Mouse (Mus musculus): ENCODE measurements around the gene Nrip1. TPM values are rescaled to one million over a fixed set of nuclear protein-coding genes. Genes with fewer than 3 reads are reported as not detected.

The Nrip1 gene
- total and polyA plus RNA-seq, 2 experiments from 2014 or later, result 26.5 to 30.0 TPM

DNA sequence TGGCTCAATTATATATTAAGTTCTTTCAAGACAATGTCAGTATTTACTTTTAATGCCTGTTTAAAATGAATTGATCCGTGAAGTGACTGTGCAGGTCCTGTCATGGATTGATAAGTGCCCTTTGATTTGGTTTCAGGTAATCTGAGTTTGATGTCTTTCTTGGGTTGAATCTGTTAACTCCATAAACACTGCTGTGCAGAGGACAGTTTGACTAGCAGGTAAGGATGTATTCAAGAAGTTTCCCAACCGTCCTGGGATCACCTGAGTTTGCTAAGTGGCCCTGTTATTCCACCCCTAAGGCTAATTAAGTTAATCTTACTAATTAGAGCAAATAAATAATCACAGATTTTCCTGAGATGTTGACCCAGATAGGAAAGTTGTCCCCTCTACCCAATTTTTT is 84.1 kb downstream of the Nrip1 start:
- no peak overlapping the region for H3K27ac ChIP-seq
- no peak overlapping the region for H3K4me3 ChIP-seq (ENCODE audit: low read length)
- H3K9ac ChIP-seq (replicated peaks; ENCODE audit: low read length), result no peak overlapping the region
- no peak for TF ChIP-seq CTCF (IDR thresholded peaks at IDR 0.05; ENCODE audit: low read depth)
- no peaks in the 10 kb centered on the region for H3K4me1 ChIP-seq (ENCODE audit: insufficient read depth, low read length)
- no peaks in the 10 kb centered on the region for H3K9me3 ChIP-seq (ENCODE audit: low read length)
- H3K4me2 ChIP-seq (ENCODE audit: low read depth, low read length), result no peak overlapping the region
- WGBS, result 92% methylated on average over 2 of the region's 2 CpGs
- H3K27me3 ChIP-seq (ENCODE audit: insufficient read depth, low read length), result no peaks in the 10 kb centered on the region
- peaks cover 26% of the 10 kb centered on the region; the same call in 1 of the 2 replicates for H3K36me3 ChIP-seq (ENCODE audit: insufficient read depth, low read length)
- DNase-seq (ENCODE audit: low spot score), result no peak
- ATAC-seq, result no peak

DNA sequence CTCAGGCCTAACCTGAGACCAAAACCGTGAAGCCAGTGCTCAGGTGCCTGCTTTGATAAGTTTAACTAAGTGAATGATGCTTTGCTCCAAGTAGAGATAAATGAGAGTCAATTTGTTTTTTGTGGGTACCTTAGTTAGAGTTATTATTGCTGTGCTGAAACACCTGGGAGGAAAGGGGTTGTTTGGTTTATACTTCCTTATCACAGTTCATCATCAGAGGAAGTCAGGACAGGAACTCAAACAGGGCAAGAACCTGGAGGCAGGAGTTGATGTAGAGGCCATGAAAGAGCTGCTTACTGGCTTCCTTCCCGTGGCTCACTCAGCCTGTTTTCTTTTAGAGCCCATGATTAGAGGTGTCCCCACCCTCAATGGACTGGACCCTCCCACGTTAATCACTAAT is 89.8 kb downstream of the Nrip1 start:
- Histone ChIP-seq H3K27ac (no peak overlapping the region), H3K4me3 (ENCODE audit: low read length) (no peak overlapping the region), H3K4me2 (ENCODE audit: low read depth, low read length) (no peak overlapping the region), H3K9ac (replicated peaks; ENCODE audit: low read length) (no peak overlapping the region), H3K4me1 (ENCODE audit: insufficient read depth, low read length) (no peaks in the 10 kb centered on the region), H3K9me3 (ENCODE audit: low read length) (no peaks in the 10 kb centered on the region), H3K27me3 (ENCODE audit: insufficient read depth, low read length) (no peaks in the 10 kb centered on the region), H3K36me3 (ENCODE audit: insufficient read depth, low read length) (no peaks in the 10 kb centered on the region)
- DNase-seq (ENCODE audit: low spot score) (no peak), ATAC-seq (no peak)
- WGBS, result 73% methylated on average over 3 of the region's 3 CpGs
- TF ChIP-seq CTCF (IDR thresholded peaks at IDR 0.05; ENCODE audit: low read depth), result no peak

DNA sequence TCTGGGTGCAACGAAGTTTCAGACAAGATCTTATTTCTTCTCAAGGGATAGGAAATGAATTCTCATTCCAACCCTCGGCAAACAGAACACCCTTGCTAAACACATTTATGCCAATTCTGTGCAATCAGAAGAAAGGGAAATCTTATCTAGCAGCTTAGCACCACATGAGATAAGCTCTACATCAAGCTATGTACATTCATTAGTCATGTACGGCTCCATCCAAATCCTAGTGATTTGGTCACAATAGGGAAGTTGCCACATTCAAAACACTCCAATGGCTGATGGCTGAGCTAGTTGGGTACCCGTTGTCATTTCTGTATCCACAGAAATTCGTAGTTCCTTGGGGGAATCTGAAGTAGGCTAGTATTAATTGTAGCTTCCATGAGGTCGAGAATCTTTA is 91.8 kb downstream of the Nrip1 start:
- Histone ChIP-seq H3K4me1 (ENCODE audit: insufficient read depth, low read length) (no peaks in the 10 kb centered on the region), H3K27ac (no peak overlapping the region), H3K4me2 (ENCODE audit: low read depth, low read length) (no peak overlapping the region), H3K9me3 (ENCODE audit: low read length) (no peaks in the 10 kb centered on the region), H3K27me3 (ENCODE audit: insufficient read depth, low read length) (no peaks in the 10 kb centered on the region), H3K4me3 (ENCODE audit: low read length) (no peak overlapping the region), H3K36me3 (ENCODE audit: insufficient read depth, low read length) (no peaks in the 10 kb centered on the region), H3K9ac (replicated peaks; ENCODE audit: low read length) (no peak overlapping the region)
- no peak for TF ChIP-seq CTCF (IDR thresholded peaks at IDR 0.05; ENCODE audit: low read depth)
- ATAC-seq (no peak), DNase-seq (ENCODE audit: low spot score) (no peak)
- WGBS, result 86% methylated on average over 6 of the region's 6 CpGs

DNA sequence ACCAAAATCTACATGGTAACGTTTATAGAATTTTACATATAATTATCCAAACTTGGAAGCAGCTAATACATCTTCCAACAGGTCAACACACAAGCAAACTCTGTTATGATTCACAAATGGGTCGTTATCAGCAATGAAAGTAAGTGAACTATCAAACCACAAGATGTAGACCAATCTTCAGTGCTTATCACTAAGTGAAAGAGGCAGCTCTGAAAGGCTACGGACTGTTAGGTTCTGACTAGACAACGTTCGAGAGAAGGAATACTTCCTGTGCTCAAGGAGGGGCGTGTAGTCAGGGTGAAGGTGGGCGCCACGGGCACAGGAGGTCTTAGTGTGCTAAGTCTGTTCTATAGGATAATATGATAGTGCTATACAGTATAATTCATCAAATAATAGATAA is 93.3 kb downstream of the Nrip1 start:
- ATAC-seq (no peak), DNase-seq (ENCODE audit: low spot score) (no peak)
- no peak for TF ChIP-seq CTCF (IDR thresholded peaks at IDR 0.05; ENCODE audit: low read depth)
- H3K27me3 ChIP-seq (ENCODE audit: insufficient read depth, low read length), result no peaks in the 10 kb centered on the region
- no peak overlapping the region for H3K4me3 ChIP-seq (ENCODE audit: low read length)
- H3K9ac ChIP-seq (replicated peaks; ENCODE audit: low read length), result no peak overlapping the region
- H3K27ac ChIP-seq, result no peak overlapping the region
- 88% methylated on average over 8 of the region's 8 CpGs for WGBS
- H3K4me2 ChIP-seq (ENCODE audit: low read depth, low read length), result no peak overlapping the region
- no peaks in the 10 kb centered on the region for H3K36me3 ChIP-seq (ENCODE audit: insufficient read depth, low read length)
- H3K9me3 ChIP-seq (ENCODE audit: low read length), result no peaks in the 10 kb centered on the region
- no peaks in the 10 kb centered on the region for H3K4me1 ChIP-seq (ENCODE audit: insufficient read depth, low read length)

DNA sequence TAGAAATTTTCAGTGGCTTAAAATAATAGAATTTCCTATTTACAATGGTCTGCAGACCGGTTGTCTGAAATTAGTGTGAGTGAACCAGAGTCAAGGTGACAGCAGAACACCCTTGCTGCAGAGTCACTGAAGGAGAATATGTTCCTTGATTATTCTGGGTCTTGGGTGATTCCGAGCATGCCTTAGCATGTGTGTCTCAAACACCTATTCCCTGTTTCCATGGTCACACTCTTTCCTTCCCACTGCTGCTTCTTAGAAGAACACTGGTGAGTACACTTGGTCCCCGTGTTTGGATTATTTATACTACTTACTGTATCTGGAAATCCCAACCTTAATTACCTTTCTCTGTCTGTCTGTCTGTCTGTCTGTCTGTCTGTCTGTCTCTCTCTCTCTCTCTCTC is 97.4 kb downstream of the Nrip1 start:
- no peak for TF ChIP-seq CTCF (IDR thresholded peaks at IDR 0.05; ENCODE audit: low read depth)
- Histone ChIP-seq H3K4me1 (ENCODE audit: insufficient read depth, low read length) (no peaks in the 10 kb centered on the region), H3K27ac (no peak overlapping the region), H3K27me3 (ENCODE audit: insufficient read depth, low read length) (no peaks in the 10 kb centered on the region), H3K9ac (replicated peaks; ENCODE audit: low read length) (no peak overlapping the region), H3K4me2 (ENCODE audit: low read depth, low read length) (no peak overlapping the region), H3K9me3 (ENCODE audit: low read length) (no peaks in the 10 kb centered on the region), H3K4me3 (ENCODE audit: low read length) (no peak overlapping the region), H3K36me3 (ENCODE audit: insufficient read depth, low read length) (no peaks in the 10 kb centered on the region)
- 91% methylated on average over 3 of the region's 3 CpGs for WGBS
- DNase-seq (ENCODE audit: low spot score), result no peak
- no peak for ATAC-seq

DNA sequence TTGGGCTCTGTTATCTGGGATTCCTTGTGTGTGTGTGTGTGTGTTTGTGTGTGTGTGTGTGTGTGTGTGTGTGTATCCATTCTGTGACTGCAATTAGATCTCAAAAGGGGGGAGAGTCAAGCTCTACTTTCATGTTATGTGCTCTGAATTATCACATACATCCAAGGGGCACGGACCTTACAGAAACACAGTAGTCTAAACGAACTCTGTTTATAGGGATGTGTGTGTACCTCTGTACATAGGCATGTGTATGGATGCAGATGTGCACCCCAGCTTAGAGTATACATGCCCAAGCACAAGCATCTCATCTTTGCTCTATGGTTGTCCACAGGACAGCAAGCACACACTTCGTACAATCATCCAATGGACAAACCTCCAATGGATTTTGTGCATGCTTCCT is 98.0 kb downstream of the Nrip1 start:
- Histone ChIP-seq H3K9ac (replicated peaks; ENCODE audit: low read length) (no peak overlapping the region), H3K27me3 (ENCODE audit: insufficient read depth, low read length) (no peaks in the 10 kb centered on the region), H3K9me3 (ENCODE audit: low read length) (no peaks in the 10 kb centered on the region), H3K4me2 (ENCODE audit: low read depth, low read length) (no peak overlapping the region), H3K36me3 (ENCODE audit: insufficient read depth, low read length) (no peaks in the 10 kb centered on the region), H3K4me3 (ENCODE audit: low read length) (no peak overlapping the region), H3K4me1 (ENCODE audit: insufficient read depth, low read length) (no peaks in the 10 kb centered on the region), H3K27ac (no peak overlapping the region)
- WGBS, result 90% methylated on average over 3 of the region's 3 CpGs
- DNase-seq (ENCODE audit: low spot score), result no peak
- TF ChIP-seq CTCF (IDR thresholded peaks at IDR 0.05; ENCODE audit: low read depth), result no peak
- ATAC-seq, result no peak

DNA sequence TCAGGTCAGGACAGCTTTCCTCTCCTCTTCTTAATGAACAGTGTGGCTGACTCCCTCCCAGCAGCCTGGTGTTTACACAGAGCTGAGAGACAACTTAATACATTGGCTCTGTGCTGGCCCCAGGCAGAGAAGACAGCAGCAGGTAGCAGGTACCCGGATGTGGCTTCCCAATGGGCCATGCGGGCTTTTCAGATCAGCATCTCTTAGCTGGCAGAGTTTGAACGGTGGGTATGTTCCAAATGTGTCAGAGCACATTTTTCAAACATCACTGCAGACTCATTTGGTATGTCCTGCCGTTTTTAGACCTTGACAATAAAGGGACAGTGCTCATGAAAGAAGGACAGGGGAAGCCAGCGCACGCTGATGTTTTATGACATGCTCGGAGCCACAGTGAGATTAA is 98.5 kb downstream of the Nrip1 start:
- Histone ChIP-seq H3K4me3 (ENCODE audit: low read length) (no peak overlapping the region), H3K27me3 (ENCODE audit: insufficient read depth, low read length) (no peaks in the 10 kb centered on the region), H3K36me3 (ENCODE audit: insufficient read depth, low read length) (no peaks in the 10 kb centered on the region), H3K4me1 (ENCODE audit: insufficient read depth, low read length) (no peaks in the 10 kb centered on the region), H3K27ac (no peak overlapping the region), H3K9me3 (ENCODE audit: low read length) (no peaks in the 10 kb centered on the region), H3K4me2 (ENCODE audit: low read depth, low read length) (no peak overlapping the region), H3K9ac (replicated peaks; ENCODE audit: low read length) (no peak overlapping the region)
- no peak for TF ChIP-seq CTCF (IDR thresholded peaks at IDR 0.05; ENCODE audit: low read depth)
- ATAC-seq (0 out of 2 replicates have a peak, but pooled peaks have one; percentile 49), DNase-seq (ENCODE audit: low spot score) (peak; percentile 28)
- 61% methylated on average over 7 of the region's 7 CpGs for WGBS
